Mouse (Mus musculus): ENCODE data around the gene Cops4.

GRCm38 (mm10) chr5:100535826-100536225 is 17.7 kb downstream of the Cops4 start:
- no peak for TF ChIP-seq POLR2A (IDR thresholded peaks at IDR 0.05; ENCODE audit: low read depth, low read length)
- no peak for TF ChIP-seq CTCF (IDR thresholded peaks at IDR 0.05; ENCODE audit: extremely low read depth, insufficient read length, insufficient replicate concordance, low read depth, low read length)
